Mouse (Mus musculus) left cerebral cortex, adult 8-10 months (tissue): ENCODE data around the gene Isg20l2. TPM values are rescaled to one million over a fixed set of nuclear protein-coding genes. Genes with fewer than 3 reads are reported as not detected.
"Not testable (repeated sequence)": the region's sequence is repeated elsewhere in the genome, so short reads cannot be mapped to it uniquely, and the experiment has no call there.

Experiments
- DNase-seq, 2 experiments: peaks; one replicate each; pipeline ENCODE4 v3.0.0; 2022; ENCODE audit warnings: low spot score in 2 of 2
- total RNA-seq, 4 experiments: library from RNA; stranded (reverse); gene quantifications; 2 replicates each; pipeline ENCODE4 v1.2.4; 2022

Isg20l2 gene
- total RNA-seq = 10 to 100 TPM; 13.8 to 14.5 (median 14.1) TPM

GRCm38 (mm10) chr3:87930078-87930795 lies at the start of gene Isg20l2, which contains the start of gene Rrnad1:
Isg20l2 (plus strand) TSS chr3:87930314.
Rrnad1 (minus strand) TSS chr3:87930717.
- peak; percentile 95 to 96 for DNase-seq

- DNase-seq = no peak
Measured at GRCm38 (mm10) chr3:87884291-87884690, 45.8 kb upstream of the Isg20l2 start.

DNA sequence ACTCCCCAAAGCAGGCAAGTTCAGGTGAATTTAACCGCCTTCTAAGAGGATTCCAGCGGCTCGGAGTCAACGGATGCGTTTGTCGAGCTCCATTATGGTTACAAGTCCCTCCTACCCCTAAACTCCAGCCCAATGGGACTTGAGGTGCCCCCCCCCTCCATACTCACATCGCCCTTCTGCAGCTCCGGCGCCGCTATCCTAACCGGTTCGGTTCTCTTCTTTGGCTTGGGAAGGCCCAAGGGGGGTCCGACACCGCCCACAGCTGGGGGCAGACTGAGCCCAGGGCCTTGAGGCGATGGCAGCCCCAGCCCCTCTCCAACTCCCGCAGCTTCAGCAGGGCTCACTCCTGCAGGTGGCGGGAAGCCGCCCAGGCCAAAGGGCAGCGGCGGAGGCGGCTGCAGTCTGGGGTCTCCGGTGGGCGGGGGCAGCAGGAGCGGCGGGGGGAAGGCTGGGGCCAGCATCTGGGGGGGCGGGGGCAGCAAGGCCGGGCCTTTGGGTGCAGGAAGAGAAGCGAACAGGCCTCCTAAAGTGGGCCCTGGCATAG lies 45.3 kb upstream of the Isg20l2 start:
- peak in 1 of 2 experiments; percentile 36 for DNase-seq

DNA sequence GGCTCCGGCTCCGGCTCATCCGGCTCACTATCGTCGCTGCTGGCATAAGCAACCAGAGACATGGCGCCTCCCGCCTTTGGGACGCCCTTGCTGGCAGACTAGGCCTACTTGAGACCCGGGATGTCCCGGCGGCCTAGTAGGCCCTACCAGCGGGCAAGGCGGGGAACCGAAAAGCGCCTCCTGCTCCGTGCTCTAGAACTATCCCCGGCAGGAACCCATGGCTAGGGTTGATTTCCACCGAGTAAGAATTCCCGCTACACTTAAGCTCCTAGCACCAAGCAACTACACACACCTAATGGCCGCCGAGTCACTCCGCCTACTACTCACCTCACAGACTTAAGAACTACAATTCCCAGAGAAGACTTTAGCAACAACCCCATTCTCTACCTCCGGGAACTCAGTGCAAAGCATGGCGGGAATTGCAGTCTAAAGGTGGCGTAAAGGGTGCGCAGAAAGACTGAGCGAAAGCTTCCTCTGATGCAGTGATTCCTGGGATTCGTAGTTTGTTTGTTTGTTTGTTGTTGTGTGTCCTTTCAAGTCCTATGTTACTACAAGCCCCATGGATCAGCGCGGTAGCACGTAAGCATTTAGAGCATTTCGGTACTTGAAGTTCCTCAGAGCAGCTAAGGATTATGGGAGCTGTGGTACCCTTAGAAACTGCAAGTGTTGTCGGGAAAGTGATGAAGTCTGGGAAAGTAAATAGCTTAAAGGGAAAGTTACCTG lies 44.7 kb upstream of the Isg20l2 start, which contains the start of gene Prcc:
Gene Prcc (minus strand): TSS at position 328 of the 723 bp plus-strand sequence.
- DNase-seq = peak; percentile 85 to 98

DNA sequence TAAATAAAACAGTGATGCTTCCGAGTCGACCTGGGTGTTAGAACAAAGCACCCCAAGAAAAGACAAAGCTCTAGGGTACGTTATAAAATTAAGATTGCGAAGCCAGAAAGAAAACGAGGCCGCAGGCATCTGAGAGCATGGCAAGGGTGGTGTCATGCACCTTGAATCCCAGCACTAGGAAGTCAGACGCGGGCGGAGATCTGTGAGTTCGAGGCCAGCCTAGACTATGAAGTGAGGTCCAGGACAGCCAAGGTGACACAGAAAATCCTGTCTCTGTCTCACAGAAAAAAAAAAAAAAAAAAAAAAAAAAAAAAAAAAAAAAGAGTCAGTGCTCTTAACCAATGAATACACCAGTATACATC lies 44.1 kb upstream of the Isg20l2 start:
- no peak for DNase-seq

- DNase-seq = no peak
Measured at GRCm38 (mm10) chr3:87886416-87886815, 43.7 kb upstream of the Isg20l2 start.

DNA sequence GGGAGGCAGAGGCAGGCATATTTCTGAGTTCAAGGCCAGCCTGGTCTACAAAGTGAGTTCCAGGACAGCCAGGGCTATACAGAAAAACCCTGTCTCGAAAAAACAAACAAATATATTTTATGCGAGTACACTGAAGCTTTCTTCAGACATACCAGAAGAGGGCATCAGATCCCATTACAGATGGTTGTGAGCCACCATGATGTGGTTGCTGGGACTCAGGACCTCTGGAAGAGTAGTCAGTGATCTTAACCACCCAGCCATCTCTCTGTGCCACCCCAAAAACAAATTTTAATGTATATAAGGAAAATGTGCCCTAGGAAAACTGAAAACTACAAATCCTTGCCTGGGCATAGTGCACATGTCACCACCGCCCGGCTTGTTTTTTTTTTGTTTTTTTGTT lies 42.7 kb upstream of the Isg20l2 start:
- not testable (repeated sequence) for DNase-seq

DNA sequence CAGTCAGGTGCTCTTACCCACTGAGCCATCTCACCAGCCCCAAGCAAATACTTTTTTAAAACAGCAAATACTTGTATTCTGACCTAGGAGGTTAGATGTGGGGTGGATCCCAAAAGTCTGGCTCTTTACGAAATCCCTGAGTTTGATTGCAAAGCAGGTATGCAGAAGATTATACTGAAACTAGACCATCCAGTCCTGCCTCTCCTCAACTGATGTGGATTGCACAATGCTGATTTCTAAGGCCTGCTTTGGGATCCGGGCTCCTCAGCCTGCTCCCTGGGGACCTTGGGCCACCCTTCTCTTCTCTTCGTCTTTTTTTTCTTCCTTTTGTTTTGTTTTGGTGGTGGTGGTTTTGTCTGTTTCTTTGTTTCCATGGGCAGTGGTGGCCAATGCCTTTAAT lies 38.6 kb upstream of the Isg20l2 start:
- DNase-seq = no peak

GRCm38 (mm10) chr3:87893367-87893905 lies 36.7 kb upstream of the Isg20l2 start:
- no peak for DNase-seq

DNA sequence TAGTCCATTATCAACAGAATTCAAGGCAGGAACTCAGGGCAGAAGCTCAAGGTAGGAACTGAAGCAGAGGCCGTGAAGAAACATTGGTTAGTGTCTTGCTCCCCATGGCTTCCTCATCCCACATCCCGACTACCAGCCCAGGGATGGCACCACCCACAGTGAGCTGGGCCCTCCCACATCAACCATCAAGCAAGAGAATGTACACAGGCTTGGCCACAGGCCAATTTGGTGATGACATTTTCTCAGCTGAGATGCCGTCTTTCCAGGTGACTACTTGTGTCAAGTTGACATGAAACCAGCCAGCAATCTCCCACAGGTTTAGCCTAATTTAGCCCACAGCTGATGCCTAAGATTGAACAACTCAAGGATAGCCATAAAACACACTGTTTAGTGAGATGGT lies 30.8 kb upstream of the Isg20l2 start:
- DNase-seq = no peak

GRCm38 (mm10) chr3:87899776-87900175 lies 30.3 kb upstream of the Isg20l2 start:
- no peak for DNase-seq

DNA sequence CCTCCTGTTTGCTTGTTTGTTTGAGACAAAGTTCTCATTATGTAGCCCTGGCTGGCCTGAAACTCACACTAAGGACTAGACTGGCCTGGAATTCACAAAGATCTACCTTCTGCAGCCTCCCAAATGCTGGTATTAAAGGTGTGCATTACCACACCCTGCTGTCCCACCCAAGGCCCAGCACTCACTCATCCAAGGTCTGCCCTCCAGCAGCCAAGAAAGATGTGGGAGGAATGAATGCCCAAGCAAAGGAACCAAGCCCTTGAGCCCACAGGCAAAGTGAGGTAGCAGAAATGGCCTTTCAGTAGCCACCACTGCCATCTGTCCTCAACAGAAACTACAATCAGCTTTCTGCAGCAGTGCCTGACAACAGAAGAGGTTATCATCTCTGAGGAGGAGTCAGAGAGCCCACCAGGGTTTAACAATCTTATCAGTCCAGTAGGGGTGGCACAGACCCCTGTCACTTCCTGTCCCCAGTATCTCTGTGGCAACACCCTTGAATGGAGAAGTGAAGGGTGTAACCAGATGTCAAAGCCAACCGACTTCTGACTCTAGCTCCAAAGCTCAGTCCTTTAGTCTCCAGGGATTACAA lies 29.0 kb upstream of the Isg20l2 start:
- DNase-seq = no peak

GRCm38 (mm10) chr3:87901959-87902358 lies 28.2 kb upstream of the Isg20l2 start:
- not testable (repeated sequence) for DNase-seq

GRCm38 (mm10) chr3:87903821-87904220 lies 26.3 kb upstream of the Isg20l2 start:
- DNase-seq = no peak

GRCm38 (mm10) chr3:87905880-87906485 lies 24.1 kb upstream of the Isg20l2 start, which contains the start of gene Hdgf:
Hdgf (plus strand) TSS chr3:87906321.
- peak; percentile 83 to 95 for DNase-seq

DNA sequence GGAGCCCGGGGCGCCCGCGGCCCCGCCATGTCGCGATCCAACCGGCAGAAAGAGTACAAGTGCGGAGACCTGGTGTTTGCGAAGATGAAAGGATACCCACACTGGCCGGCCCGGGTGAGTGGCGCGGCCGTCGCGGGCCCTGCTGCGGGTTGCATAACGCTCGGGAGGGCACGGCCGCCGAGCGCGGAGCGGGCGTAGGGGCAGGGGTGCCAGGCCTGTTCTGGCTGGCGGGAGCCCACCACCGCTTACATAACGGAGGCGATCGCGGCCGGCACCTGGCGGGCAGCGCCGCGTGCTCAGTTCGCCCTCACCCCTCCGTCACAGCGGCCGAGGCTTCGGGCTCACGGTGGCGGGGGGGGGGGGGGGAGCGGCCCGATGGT lies 23.5 kb upstream of the Isg20l2 start:
- peak in 1 of 2 experiments; percentile 51 for DNase-seq

DNA sequence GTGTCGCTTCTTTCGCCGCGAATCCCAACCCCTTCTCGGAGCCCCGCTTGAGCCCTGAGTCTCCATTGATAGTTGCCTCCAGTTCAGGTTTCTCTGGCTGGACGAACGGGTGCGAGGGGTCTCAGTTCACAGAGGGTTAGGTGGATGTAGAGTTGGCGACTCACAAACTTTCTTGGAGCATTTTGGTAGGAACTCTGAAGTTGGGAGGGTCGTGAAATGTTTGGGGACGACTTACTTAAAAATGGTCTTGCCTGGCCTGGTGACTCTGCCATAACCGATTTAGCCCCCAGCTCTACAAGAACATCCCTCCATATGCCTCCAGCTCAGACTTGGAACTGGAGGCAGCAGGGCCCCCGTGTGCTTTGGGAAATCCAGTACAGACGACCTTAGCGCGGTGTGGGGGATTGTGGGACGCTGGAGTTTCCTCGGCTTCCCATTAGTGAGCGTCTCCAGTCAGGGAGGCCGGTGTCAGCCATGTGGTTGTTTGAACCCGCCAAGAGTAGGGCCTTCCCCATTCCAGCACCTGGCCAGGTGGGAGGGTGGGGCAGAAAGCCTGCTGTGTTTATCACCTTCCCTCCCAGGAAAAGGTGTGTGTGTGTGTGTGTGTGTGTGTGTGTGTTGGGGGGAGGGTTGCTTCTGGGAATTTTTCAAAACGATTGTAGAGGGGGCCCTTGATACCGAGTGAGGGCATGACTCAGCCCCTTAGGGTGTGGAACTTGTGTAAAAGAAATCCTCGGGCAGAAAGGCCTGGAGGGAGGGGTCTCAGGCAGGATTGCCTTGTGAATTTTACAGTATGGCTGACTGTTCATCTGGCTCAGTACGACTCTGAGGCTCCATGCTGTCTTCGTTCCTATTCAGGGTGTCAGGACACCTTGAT lies 22.9 kb upstream of the Isg20l2 start:
- no peak for DNase-seq

GRCm38 (mm10) chr3:87907906-87908305 lies 22.2 kb upstream of the Isg20l2 start:
- no peak for DNase-seq

DNA sequence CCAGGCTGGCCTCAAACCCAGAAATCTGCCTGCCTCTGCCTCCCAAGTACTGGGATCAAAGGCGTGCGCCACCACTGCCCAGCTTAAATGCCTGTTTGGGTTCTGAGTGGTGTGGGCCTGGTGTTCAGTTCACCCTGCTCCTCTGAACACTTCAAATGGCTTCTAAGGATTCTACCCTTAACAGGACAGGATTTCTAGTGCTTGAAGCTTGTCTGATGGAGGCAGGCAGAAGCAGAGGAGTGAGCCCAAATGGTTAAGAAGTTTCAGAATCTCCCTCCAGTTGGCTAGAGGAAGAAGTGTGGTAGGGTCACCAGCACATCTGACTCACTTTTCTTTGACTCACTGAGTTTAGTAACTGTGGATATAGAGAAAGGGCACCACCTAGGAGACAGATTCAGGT lies 20.7 kb upstream of the Isg20l2 start:
- no peak for DNase-seq

DNA sequence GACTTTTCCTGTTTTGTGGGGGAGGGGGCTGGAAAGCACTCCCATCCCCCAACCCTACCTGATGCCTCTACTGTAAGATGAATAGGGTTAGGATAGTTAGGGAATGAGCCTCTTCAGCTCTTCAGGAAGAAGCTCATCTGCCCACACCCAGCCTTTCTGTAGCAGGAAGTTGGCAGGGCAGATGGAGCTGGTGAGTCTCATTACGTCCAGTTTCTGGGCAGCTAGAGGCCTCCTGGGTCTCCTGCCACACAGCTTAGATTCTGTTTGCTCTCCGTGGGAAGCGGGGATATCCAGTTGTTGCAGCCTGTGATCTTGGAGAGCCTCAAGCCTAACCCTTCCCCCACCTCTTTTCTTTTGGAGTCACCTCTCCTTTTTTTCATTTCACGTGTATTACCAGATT lies 20.2 kb upstream of the Isg20l2 start:
- DNase-seq = no peak
